Mouse (Mus musculus) right cerebral cortex, adult 18-20 months (tissue): ENCODE data around the gene Zfp512.
"Not testable (repeated sequence)": the region's sequence is repeated elsewhere in the genome, so short reads cannot be mapped to it uniquely, and the experiment has no call there.

ENCODE experiments used
- DNase-seq: peaks from one replicate; pipeline ENCODE4 v3.0.0; 2022; ENCODE audit warnings: mixed read lengths

Zfp512 gene

DNA sequence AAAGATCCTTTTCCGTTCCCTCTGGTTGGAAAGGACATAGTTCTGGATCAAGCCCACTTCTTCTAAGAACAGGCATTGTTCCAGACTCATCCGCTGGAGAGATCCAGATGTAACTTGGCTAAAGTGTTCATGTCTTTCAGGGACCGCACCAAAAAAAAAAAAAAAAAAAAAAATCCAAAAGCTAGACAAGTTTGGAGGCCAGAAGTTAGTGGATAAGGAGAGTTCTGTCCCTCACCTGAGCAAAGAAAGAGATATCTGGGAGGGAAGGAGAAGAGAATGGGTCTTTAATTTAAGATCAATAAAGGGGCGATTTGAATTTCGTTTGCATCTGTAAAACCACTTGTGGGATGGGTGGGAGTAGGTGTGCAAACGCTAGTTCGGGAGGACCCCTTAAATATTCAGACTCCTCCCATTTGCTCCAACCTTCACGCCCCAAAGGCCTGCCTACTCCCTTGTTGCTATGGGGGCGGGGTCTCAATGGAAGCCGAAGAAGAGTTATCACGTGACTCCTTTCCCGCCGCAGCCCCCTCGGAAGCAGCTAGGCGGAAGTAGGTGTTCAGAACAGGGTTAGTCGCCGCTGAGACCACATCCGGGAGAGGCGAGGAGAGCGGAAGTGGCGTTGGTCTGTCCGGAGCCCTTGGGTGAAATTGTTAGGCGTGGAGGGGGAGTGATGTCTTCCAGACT lies at the start of gene Zfp512:
Zfp512 (plus strand) TSS at position 554 of the 684 bp plus-strand sequence.
- DNase-seq, result peak; percentile 96

- DNase-seq, result not testable (repeated sequence)
Measured at GRCm38 (mm10) chr5:31434727-31435126, 17.5 kb upstream of the Zfp512 start.

DNA sequence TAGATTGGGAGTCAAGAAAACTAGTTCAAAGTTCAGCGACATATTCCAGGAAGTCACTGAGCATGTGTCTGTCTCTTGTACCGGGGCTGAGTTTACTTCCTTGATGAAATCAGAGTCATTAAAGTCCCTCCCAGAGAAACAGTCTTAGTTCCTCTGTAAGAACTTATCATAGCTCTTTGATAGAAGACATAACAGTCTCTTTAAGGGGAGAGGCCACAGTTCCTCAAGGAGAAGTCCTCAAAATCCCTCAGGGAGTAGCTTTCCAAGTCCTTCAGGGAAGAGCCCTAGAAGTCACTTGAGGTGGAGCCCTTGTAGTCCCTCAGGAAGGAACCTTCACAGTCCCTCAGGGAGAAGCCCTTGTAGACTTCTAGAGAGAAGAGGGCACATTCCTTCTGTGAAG lies 895 bp upstream of the Zfp512 start:
- no peak for DNase-seq

GRCm38 (mm10) chr5:31452562-31452878 lies 289 bp downstream of the Zfp512 start:
- no peak for DNase-seq

- DNase-seq, result no peak
Measured at GRCm38 (mm10) chr5:31452886-31453410, 717 bp downstream of the Zfp512 start.

DNA sequence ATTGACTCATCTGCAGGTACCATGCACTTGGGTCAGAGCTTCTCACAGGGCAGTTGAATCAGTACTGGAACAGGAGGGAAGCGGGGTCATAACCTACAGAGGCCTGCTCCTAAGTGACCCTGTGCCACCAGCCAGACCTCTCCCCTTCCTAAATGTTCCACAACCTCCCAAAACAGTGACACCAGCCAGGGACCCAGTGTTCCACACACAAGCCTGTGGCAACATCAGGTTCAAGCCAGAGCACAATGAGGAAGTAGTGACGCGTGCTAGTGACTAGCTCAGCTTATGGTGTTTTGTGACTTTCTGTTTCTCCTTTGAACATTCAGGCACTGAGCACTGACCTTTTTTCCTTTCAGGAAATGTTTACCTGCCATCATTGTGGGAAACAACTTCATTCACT lies 15.6 kb downstream of the Zfp512 start:
- no peak for DNase-seq

- no peak for DNase-seq
Measured at GRCm38 (mm10) chr5:31469711-31470110, 17.5 kb downstream of the Zfp512 start.

GRCm38 (mm10) chr5:31470334-31470733 lies 18.1 kb downstream of the Zfp512 start:
- peak; percentile 30 for DNase-seq

- no peak for DNase-seq
Measured at GRCm38 (mm10) chr5:31480536-31480935, 28.3 kb downstream of the Zfp512 start.

- DNase-seq, result no peak
Measured at GRCm38 (mm10) chr5:31485440-31485839, 33.2 kb downstream of the Zfp512 start, which contains the start of gene 4930548H24Rik. Gene 4930548H24Rik, plus strand, starts transcription at chr5:31485740.

DNA sequence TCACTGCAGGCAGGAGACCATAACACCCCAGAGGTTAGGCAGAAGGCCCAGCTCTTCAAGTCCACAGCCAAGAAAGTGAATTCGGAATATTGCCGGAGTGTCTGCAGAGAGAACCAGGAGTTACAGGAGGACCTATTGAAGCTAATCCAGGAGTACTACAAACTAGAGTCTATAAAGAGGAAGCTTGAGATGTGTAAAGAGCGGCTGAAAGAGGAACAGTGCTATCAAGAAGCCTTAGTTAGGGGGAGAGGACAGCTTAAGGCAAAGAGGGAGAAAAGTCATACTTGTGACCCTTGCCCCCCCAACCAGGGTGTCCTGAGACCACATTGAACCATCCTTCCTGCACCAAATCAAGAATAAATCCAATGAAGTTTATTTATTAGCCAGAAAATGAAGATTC lies 35.7 kb downstream of the Zfp512 start:
- no peak for DNase-seq

DNA sequence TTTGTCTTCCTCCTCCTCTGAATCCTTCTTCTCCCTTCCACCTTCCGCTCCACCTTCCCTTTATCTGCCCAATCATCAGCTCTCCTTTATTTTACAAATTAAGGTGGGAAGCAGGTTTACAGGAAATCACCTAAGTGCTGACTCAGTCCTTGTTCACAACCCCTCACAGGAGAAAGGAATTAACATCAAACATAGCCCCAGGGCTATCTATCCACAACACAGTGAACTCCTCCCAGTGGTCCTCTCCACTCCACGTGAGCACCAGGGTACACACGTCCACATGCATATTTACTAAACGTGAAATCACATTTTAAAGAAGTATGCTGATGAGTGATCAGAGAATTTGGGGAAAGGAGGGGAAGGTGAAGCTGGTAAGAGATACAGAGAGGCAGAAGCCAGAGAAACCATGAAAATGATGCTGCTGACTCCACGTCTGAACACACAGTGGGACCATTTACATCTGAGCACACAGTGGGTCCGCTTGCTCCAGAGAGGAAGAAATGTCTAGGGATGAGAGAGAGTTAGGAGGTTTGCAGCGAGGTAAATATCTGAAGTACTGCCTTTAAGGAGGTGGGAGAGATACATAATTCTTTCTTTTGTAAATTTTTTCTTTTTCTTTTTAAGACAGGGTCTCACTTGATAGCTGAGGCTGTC lies 37.0 kb downstream of the Zfp512 start:
- DNase-seq, result no peak

DNA sequence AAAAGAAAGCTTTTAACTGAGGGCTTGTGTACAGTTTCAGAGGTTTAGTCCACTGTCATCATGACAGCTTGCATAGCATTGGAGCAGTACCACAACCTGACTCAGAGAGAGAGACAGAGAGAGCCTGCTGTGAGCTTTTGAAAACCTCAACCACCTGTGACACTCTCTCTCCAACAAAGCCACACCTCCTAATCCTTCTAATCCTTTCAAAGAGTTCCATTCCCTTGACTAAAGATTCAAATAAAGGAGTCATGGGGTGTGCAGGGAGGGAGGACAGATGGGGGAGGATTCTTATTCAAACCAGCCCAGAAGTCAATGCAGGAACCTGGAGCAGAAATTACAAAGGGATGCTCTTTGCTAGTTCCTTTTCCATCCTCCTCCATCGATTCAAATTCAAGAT lies 39.8 kb downstream of the Zfp512 start:
- no peak for DNase-seq

DNA sequence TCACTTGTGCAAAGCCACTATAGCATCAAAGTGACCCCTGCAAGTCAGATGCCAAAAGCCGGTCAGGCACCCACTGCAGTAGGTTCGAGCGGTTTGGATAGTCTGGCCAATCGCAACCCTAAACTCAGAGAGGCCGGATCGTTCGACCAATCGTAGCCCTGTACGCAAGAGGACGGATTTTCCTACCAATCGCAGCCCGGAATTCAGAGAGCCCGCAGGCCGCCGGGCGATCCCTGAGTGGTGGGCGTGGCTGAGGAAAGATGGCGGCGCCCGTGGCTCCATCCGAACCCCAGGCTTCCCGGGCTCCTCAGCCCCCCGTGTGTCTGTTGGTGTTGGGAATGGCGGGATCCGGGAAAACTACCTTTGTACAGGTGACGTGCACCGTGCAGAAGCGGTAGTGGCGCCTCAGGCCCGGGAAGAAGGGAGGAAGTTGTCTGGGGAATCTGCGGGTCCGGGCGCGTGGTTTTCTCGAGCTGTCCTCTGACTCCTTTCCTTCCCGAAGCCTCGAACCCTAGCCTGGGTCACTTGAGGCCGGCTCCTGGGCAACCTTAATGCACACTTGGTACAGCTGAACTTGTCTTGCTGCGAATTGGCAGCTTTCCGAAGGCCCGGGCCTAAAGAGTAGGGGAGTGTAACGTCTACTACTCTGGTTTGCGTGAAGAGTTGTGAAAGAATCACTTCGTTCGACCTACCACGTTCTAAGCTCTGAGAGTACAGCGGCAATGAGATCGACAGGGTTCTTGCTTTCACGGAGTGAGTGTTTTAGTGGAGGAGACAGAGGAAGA lies 42.5 kb downstream of the Zfp512 start, which contains the start of gene Gpn1:
Gpn1 (plus strand) TSS at position 229 of the 785 bp plus-strand sequence.
- peak; percentile 94 for DNase-seq

DNA sequence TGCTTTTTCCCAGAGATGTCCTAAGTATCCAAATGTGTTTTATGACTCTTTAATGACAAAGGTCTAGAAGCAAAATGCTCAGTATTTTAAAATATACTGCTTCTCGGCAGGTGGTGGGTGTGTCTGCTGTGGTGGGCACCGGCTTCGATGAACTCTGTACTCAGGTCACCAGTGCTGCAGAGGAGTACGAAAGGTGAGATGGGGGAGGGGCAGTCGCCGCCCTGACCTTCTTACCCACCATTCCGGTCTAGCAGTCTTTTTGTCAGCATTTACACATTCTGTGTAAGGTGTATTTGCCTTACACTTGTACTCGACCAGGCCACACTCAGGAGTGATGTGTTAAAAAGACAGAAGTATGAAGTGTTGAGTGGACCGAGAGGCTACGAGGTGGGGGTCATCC lies 52.6 kb downstream of the Zfp512 start:
- no peak for DNase-seq

DNA sequence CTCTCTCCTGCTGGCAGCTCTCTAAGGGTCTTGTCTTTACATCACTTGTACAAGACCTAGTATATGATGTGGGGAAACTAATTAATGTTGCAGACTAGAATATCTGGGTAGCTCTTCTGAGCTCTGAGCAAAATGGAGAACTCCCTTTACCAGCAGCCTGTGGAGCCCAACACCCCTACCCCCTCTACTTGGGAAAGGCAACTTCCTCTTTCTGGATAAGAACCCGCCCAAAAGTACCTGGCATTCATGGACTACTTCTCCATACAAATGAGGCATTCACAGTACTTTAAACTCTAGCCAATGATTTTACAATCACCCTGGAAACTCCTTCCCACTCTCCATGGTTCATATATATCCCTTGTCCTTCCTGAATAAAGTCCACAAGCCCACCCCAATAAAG lies 60.2 kb downstream of the Zfp512 start:
- no peak for DNase-seq

DNA sequence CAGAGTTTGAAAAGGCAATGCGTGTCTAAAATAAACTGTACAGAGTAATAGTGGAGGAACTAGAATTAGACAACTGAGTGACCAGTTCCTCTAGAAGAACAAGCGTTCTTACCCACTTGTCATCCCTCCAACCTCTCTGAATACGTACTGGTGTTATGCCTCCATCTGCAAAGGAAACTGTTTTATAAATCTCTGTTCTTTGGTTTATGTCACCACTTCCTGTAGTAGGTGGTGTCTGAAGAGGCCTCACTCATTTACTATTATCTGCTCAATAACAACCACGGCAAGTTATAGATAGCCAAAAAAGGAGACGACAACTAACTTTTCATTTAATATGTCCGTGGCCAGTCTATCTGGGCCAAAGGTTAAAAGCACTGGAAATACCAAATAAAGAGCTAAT lies 68.3 kb downstream of the Zfp512 start:
- no peak for DNase-seq

- peak; percentile 71 for DNase-seq
Measured at GRCm38 (mm10) chr5:31526354-31527116, 74.3 kb downstream of the Zfp512 start, which contains the start of gene Slc4a1ap. Gene Slc4a1ap, plus strand, starts transcription at chr5:31526995.

GRCm38 (mm10) chr5:31527117-31527680 lies 75.0 kb downstream of the Zfp512 start:
- DNase-seq, result peak; percentile 6

GRCm38 (mm10) chr5:31527707-31528106 lies 75.5 kb downstream of the Zfp512 start, which contains the start of gene Supt7l:
Gene Supt7l, minus strand, starts transcription at chr5:31527807.
- not testable (repeated sequence) for DNase-seq

DNA sequence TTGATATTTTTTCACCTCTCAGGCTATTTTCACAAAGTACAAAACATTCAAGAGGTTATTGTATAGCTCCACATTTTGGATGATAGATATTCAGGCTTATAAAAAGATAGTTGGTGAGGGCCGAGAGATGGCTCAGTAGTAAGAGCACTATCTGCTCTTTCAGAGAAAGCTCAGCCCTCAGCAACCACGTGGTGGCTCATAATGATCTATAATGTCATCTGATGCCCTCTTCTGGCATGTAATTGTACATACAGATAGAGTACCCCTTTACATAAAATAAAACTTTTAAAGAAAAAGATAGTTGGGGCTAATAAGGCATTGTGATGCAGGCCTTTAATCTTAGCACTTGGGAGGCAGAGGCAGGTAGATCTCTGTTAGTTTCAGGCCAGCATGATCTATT lies 76.3 kb downstream of the Zfp512 start:
- DNase-seq, result no peak
